Mouse (Mus musculus): ENCODE measurements around the gene Rhbdd2.

DNA sequence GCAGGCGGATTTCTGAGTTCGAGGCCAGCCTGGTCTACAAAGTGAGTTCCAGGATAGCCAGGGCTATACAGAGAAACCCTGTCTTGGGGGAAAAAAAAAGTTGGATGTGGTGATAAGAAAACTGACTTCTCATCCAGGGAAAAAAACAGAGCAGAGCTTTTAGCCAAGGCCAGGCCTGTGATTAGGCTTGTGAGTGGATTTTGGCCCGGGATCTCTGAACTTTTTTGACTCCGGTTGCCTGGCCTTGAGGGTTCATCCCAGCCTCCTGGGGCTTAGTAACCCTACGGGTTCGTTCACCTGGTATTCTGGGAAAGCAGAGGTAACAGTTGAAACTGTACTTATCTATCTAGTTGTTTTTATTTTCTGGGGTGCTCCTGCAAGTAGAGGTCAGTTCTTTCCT lies 46.1 kb downstream of the Rhbdd2 start:
- TF ChIP-seq CTCF (IDR thresholded peaks at IDR 0.05; ENCODE audit: borderline replicate concordance, control insufficient read depth, extremely low read depth, insufficient read depth, low read length, poor library complexity) (no peak), POLR2A (IDR thresholded peaks at IDR 0.05; ENCODE audit: control insufficient read depth, extremely low read depth, insufficient read depth, low read length, poor library complexity) (no peak)
